Mouse (Mus musculus) adrenal gland, postnatal 4 days (tissue): ENCODE data around the gene Gtpbp1. TPM values are rescaled to one million over a fixed set of nuclear protein-coding genes. Genes with fewer than 3 reads are reported as not detected.

ENCODE experiments used
- DNase-seq, 2 experiments: peaks; one replicate each; pipeline ENCODE4 v3.0.0; 2021 to 2022; ENCODE audit warnings: low spot score in 2 of 2, mixed read lengths in 2 of 2
- total RNA-seq, 2 experiments: library from RNA; stranded (reverse); gene quantifications; 2 replicates each; pipeline ENCODE4 v1.2.3; 2021

Gtpbp1 gene
- total RNA-seq, 2 experiments from 2014 or later: 32.4 to 37.0 TPM

- DNase-seq: no peak
Observed at GRCm38 (mm10) chr15:79684616-79685015, 6.0 kb upstream of the Gtpbp1 start.

GRCm38 (mm10) chr15:79685141-79685641 is 5.5 kb upstream of the Gtpbp1 start:
- no peak for DNase-seq

GRCm38 (mm10) chr15:79686046-79686869 is 4.4 kb upstream of the Gtpbp1 start:
- no peak for DNase-seq

- peak in 1 of 2 experiments; percentile 33 for DNase-seq
Observed at GRCm38 (mm10) chr15:79687175-79687574, 3.5 kb upstream of the Gtpbp1 start.

GRCm38 (mm10) chr15:79687646-79688267 is 2.9 kb upstream of the Gtpbp1 start, which contains the start of gene Josd1:
TSS of gene Josd1 (minus strand) at chr15:79687919.
- peak; percentile 93 to 95 for DNase-seq

- no peak for DNase-seq
Observed at GRCm38 (mm10) chr15:79688268-79688956, 2.2 kb upstream of the Gtpbp1 start.

GRCm38 (mm10) chr15:79689662-79690425 is 801 bp upstream of the Gtpbp1 start:
- DNase-seq: no peak

- DNase-seq: peak in 1 of 2 experiments; percentile 33
Observed at GRCm38 (mm10) chr15:79691023-79691508, 421 bp downstream of the Gtpbp1 start.

GRCm38 (mm10) chr15:79692334-79692733 is 1.7 kb downstream of the Gtpbp1 start:
- no peak for DNase-seq

GRCm38 (mm10) chr15:79693740-79694139 is 3.1 kb downstream of the Gtpbp1 start:
- DNase-seq: no peak

GRCm38 (mm10) chr15:79694512-79694911 is 3.9 kb downstream of the Gtpbp1 start:
- no peak for DNase-seq

- DNase-seq: no peak
Observed at GRCm38 (mm10) chr15:79695516-79695915, 4.9 kb downstream of the Gtpbp1 start.

GRCm38 (mm10) chr15:79696508-79696907 is 5.9 kb downstream of the Gtpbp1 start:
- no peak for DNase-seq

- DNase-seq: no peak
Observed at GRCm38 (mm10) chr15:79697011-79697410, 6.4 kb downstream of the Gtpbp1 start.

GRCm38 (mm10) chr15:79697558-79698187 is 7.0 kb downstream of the Gtpbp1 start:
- no peak for DNase-seq

GRCm38 (mm10) chr15:79706603-79707214 is 16.1 kb downstream of the Gtpbp1 start:
- DNase-seq: no peak

- no peak for DNase-seq
Observed at GRCm38 (mm10) chr15:79708229-79708822, 17.7 kb downstream of the Gtpbp1 start.

GRCm38 (mm10) chr15:79715646-79716045 is 25.0 kb downstream of the Gtpbp1 start:
- DNase-seq: no peak

GRCm38 (mm10) chr15:79716710-79717109 is 26.1 kb downstream of the Gtpbp1 start:
- no peak for DNase-seq
